Mouse (Mus musculus): Measurements from ENCODE around the gene Pid1. TPM values are rescaled to one million over a fixed set of nuclear protein-coding genes. Genes with fewer than 3 reads are reported as not detected.

Pid1 gene
- polyA plus RNA-seq (2012; rRNA removed) (5.1 and 5.4 TPM in 2 replicates), polyA plus RNA-seq (2014; fragmentation: Nextera tagmentation; extraction: Ambion mirVana) (12.3 and 12.6 TPM in 2 replicates)

GRCm38 (mm10) chr1:84363967-84364366 is at the start of gene Pid1:
Gene Pid1, minus strand, starts transcription at chr1:84364180.
- no peak for DNase-seq (ENCODE audit: low read depth in 3 of 3, low spot score in 3 of 3)
- ATAC-seq (ENCODE audit: insufficient read depth): no peak
- no peak for TF ChIP-seq EP300 (IDR thresholded peaks at IDR 0.05; ENCODE audit: low read depth)
- TF ChIP-seq CTCF (IDR thresholded peaks at IDR 0.05; ENCODE audit: low read depth): no peak
- no peak within 1 kb of the TSS for H3K4me2 ChIP-seq (ENCODE audit: low read depth)
- H3K4me3 ChIP-seq (ENCODE audit: insufficient read depth in 1 of 2, low read depth in 2 of 2, low read length in 2 of 2): no peak within 1 kb of the TSS
- no peak within 1 kb of the TSS for H3K9ac ChIP-seq (replicated peaks)
- H3K27ac ChIP-seq: no peak within 1 kb of the TSS
- no peaks in the 10 kb centered on the region for H3K27me3 ChIP-seq (ENCODE audit: control insufficient read depth, insufficient read depth, low read length)
- no peaks in the 10 kb centered on the region for H3K36me3 ChIP-seq (replicated peaks; ENCODE audit: control insufficient read depth, insufficient read depth, low read depth)
- no peaks in the 10 kb centered on the region for H3K9me3 ChIP-seq (ENCODE audit: control insufficient read depth, low read length)
- 59% methylated on average over 8 of the region's 8 CpGs for WGBS (ENCODE audit: insufficient replicate concordance)
- H3K4me1 ChIP-seq (replicated peaks; ENCODE audit: control insufficient read depth in 2 of 2, insufficient read depth in 2 of 2, low read length in 1 of 2): peaks cover 0 to 4% of the 10 kb centered on the region in 2 experiments; a peak in 2 of 4 replicates

- peaks cover 0 to 2% of the 10 kb centered on the region in 2 experiments; a peak in 1 of 4 replicates for H3K4me1 ChIP-seq (replicated peaks; ENCODE audit: control insufficient read depth in 2 of 2, insufficient read depth in 2 of 2, low read length in 1 of 2)
- ATAC-seq (ENCODE audit: insufficient read depth): no peak
- H3K9ac ChIP-seq (replicated peaks): no peak overlapping the region
- TF ChIP-seq EP300 (IDR thresholded peaks at IDR 0.05; ENCODE audit: low read depth) (no peak), CTCF (IDR thresholded peaks at IDR 0.05; ENCODE audit: low read depth) (no peak)
- no peak overlapping the region for H3K4me2 ChIP-seq (ENCODE audit: low read depth)
- no peaks in the 10 kb centered on the region for H3K9me3 ChIP-seq (ENCODE audit: control insufficient read depth, low read length)
- 58% methylated on average over 2 of the region's 2 CpGs for whole genome bisulfite sequencing (ENCODE audit: insufficient replicate concordance)
- no peak for DNase-seq (ENCODE audit: low read depth in 3 of 3, low spot score in 3 of 3)
- H3K27me3 ChIP-seq (ENCODE audit: control insufficient read depth, insufficient read depth, low read length): no peaks in the 10 kb centered on the region
- H3K27ac ChIP-seq: no peak overlapping the region
- H3K4me3 ChIP-seq (ENCODE audit: insufficient read depth in 1 of 2, low read depth in 2 of 2, low read length in 2 of 2): no peak overlapping the region
- no peaks in the 10 kb centered on the region for H3K36me3 ChIP-seq (replicated peaks; ENCODE audit: control insufficient read depth, insufficient read depth, low read depth)
Observed at GRCm38 (mm10) chr1:84409514-84409913, 45.5 kb upstream of the Pid1 start.

GRCm38 (mm10) chr1:84408873-84409272 is 44.9 kb upstream of the Pid1 start:
- no peaks in the 10 kb centered on the region for H3K27me3 ChIP-seq (ENCODE audit: control insufficient read depth, insufficient read depth, low read length)
- H3K4me3 ChIP-seq (ENCODE audit: insufficient read depth in 1 of 2, low read depth in 2 of 2, low read length in 2 of 2): no peak overlapping the region
- 63% methylated on average over 2 of the region's 2 CpGs for WGBS (ENCODE audit: insufficient replicate concordance)
- ATAC-seq (ENCODE audit: insufficient read depth) (no peak), DNase-seq (ENCODE audit: low read depth in 3 of 3, low spot score in 3 of 3) (no peak)
- no peaks in the 10 kb centered on the region for H3K9me3 ChIP-seq (ENCODE audit: control insufficient read depth, low read length)
- H3K9ac ChIP-seq (replicated peaks): no peak overlapping the region
- no peak overlapping the region for H3K4me2 ChIP-seq (ENCODE audit: low read depth)
- H3K4me1 ChIP-seq (replicated peaks; ENCODE audit: control insufficient read depth in 2 of 2, insufficient read depth in 2 of 2, low read length in 1 of 2): peaks cover 0 to 2% of the 10 kb centered on the region in 2 experiments; a peak in 1 of 4 replicates
- H3K36me3 ChIP-seq (replicated peaks; ENCODE audit: control insufficient read depth, insufficient read depth, low read depth): no peaks in the 10 kb centered on the region
- TF ChIP-seq CTCF (IDR thresholded peaks at IDR 0.05; ENCODE audit: low read depth) (no peak), EP300 (IDR thresholded peaks at IDR 0.05; ENCODE audit: low read depth) (no peak)
- H3K27ac ChIP-seq: no peak overlapping the region

GRCm38 (mm10) chr1:84406891-84407290 is 42.9 kb upstream of the Pid1 start:
- WGBS (ENCODE audit: insufficient replicate concordance): 24% methylated on average over 4 of the region's 4 CpGs
- H3K9ac ChIP-seq (replicated peaks): no peak overlapping the region
- ATAC-seq (ENCODE audit: insufficient read depth): no peak
- no peaks in the 10 kb centered on the region for H3K9me3 ChIP-seq (ENCODE audit: control insufficient read depth, low read length)
- H3K4me3 ChIP-seq (ENCODE audit: insufficient read depth in 1 of 2, low read depth in 2 of 2, low read length in 2 of 2): no peak overlapping the region
- H3K4me2 ChIP-seq (ENCODE audit: low read depth): no peak overlapping the region
- no peaks in the 10 kb centered on the region for H3K36me3 ChIP-seq (replicated peaks; ENCODE audit: control insufficient read depth, insufficient read depth, low read depth)
- H3K27me3 ChIP-seq (ENCODE audit: control insufficient read depth, insufficient read depth, low read length): no peaks in the 10 kb centered on the region
- DNase-seq (ENCODE audit: low read depth in 3 of 3, low spot score in 3 of 3): peak; percentile 1 to 37 (median 7)
- TF ChIP-seq EP300 (IDR thresholded peaks at IDR 0.05; ENCODE audit: low read depth) (no peak), CTCF (IDR thresholded peaks at IDR 0.05; ENCODE audit: low read depth) (no peak)
- no peak overlapping the region for H3K27ac ChIP-seq
- H3K4me1 ChIP-seq (replicated peaks; ENCODE audit: control insufficient read depth in 2 of 2, insufficient read depth in 2 of 2, low read length in 1 of 2): peaks cover 0 to 2% of the 10 kb centered on the region in 2 experiments; a peak in 1 of 4 replicates

DNA sequence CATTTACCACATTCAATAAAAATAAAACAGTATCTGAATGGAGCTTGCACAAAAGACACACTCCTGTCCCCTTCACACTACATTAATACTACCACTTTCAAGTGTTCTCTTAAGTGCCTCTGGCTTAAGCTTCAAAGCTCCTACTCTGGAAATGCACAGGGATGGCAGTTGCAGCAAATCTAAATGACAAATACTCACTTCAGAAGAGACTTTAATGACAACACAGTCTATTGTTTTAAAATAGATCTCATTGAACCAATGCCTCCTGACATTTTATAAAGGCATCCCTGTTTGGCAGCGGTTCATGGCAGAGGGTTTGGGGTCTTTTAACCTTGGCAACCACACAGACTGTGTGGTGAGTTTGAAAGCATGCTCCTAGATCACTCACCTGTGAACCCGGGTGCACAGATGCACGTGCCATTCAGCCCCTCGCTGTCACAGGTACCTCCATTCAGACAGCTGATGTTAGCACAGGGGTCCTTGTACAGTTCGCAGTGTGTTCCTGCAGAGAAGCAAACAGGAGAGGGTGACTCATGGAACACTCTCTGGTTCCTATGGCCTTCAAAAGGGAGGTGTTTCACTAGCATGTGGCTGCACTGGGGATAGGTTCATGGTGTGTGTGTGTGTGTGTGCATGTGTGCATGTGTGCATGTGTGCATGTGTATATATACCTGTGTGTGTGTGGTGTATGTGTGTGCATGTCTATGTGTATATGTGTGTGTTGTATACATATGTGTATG is 41.7 kb upstream of the Pid1 start:
- Histone ChIP-seq H3K27ac (no peak overlapping the region), H3K4me3 (ENCODE audit: insufficient read depth in 1 of 2, low read depth in 2 of 2, low read length in 2 of 2) (no peak overlapping the region), H3K4me2 (ENCODE audit: low read depth) (no peak overlapping the region), H3K9me3 (ENCODE audit: control insufficient read depth, low read length) (no peaks in the 10 kb centered on the region), H3K9ac (replicated peaks) (no peak overlapping the region), H3K27me3 (ENCODE audit: control insufficient read depth, insufficient read depth, low read length) (no peaks in the 10 kb centered on the region), H3K4me1 (replicated peaks; ENCODE audit: control insufficient read depth in 2 of 2, insufficient read depth in 2 of 2, low read length in 1 of 2) (peaks cover 0 to 2% of the 10 kb centered on the region in 2 experiments; a peak in 1 of 4 replicates), H3K36me3 (replicated peaks; ENCODE audit: control insufficient read depth, insufficient read depth, low read depth) (no peaks in the 10 kb centered on the region)
- 66% methylated on average over 5 of the region's 5 CpGs for WGBS (ENCODE audit: insufficient replicate concordance)
- TF ChIP-seq CTCF (IDR thresholded peaks at IDR 0.05; ENCODE audit: low read depth) (no peak), EP300 (IDR thresholded peaks at IDR 0.05; ENCODE audit: low read depth) (no peak)
- DNase-seq (ENCODE audit: low read depth in 3 of 3, low spot score in 3 of 3): no peak
- ATAC-seq (ENCODE audit: insufficient read depth): no peak
